12 mouse cellular contexts compared by ENCODE assay signal in the genomic region with DNA sequence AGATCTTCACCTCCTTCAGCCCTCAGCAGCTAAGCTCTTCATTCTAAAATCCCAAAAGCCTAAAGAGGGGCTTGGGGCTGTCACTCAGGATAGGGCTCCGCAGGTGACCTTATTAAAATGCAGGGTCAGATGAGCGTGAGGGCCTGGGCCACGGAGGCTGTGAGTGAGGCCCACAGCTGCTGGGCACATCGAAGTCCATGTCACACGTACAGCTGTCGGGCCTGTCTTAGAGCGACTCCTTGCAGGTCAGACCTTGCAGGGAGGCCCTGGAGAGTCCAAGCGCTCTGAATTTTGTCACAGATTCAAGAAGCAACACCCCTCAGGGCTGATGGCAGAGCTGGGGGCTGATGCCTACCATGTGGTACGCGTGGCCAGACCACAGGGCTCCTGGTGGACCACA.
"Had no signal": no experiment of that assay in that cellular context is flagged by ENCODE, and none has a peak within 500 bp of the region (broad histone marks: within the 10 kb centered on the region; RNA-seq: fewer than 3 reads in every experiment).

No protein-coding gene starts in this region.

- ATAC-seq: intestine, embryonic 16.5 days; liver, embryonic 12.5 days had no signal

- H3K27me3 ChIP-seq: limb, embryonic 12.5 days; liver, embryonic 12.5 days; neural tube, embryonic 13.5 days had no signal

- DNase-seq: kidney, adult 2 months; kidney, postnatal 25 days; lung, embryonic 14.5 days; lung, postnatal 10 days; lung, postnatal 4 days; right cerebral cortex, postnatal 25 days; thymus, postnatal 4 days had no signal

- H3K9ac ChIP-seq: limb, embryonic 12.5 days; liver, embryonic 12.5 days; lung, embryonic 14.5 days; neural tube, embryonic 13.5 days had no signal

- H3K4me2 ChIP-seq: limb, embryonic 12.5 days; liver, embryonic 12.5 days; lung, embryonic 14.5 days; neural tube, embryonic 13.5 days had no signal

- H3K4me3 ChIP-seq: limb, embryonic 12.5 days; liver, embryonic 12.5 days; midbrain, embryonic 10.5 days; neural tube, embryonic 13.5 days had no signal

- H3K27ac ChIP-seq: midbrain, embryonic 10.5 days had no signal

- H3K9me3 ChIP-seq: limb, embryonic 12.5 days; liver, embryonic 12.5 days; midbrain, embryonic 10.5 days; neural tube, embryonic 13.5 days had no signal
